Mouse (Mus musculus): ENCODE data around the gene Drd5.

The Drd5 gene

DNA sequence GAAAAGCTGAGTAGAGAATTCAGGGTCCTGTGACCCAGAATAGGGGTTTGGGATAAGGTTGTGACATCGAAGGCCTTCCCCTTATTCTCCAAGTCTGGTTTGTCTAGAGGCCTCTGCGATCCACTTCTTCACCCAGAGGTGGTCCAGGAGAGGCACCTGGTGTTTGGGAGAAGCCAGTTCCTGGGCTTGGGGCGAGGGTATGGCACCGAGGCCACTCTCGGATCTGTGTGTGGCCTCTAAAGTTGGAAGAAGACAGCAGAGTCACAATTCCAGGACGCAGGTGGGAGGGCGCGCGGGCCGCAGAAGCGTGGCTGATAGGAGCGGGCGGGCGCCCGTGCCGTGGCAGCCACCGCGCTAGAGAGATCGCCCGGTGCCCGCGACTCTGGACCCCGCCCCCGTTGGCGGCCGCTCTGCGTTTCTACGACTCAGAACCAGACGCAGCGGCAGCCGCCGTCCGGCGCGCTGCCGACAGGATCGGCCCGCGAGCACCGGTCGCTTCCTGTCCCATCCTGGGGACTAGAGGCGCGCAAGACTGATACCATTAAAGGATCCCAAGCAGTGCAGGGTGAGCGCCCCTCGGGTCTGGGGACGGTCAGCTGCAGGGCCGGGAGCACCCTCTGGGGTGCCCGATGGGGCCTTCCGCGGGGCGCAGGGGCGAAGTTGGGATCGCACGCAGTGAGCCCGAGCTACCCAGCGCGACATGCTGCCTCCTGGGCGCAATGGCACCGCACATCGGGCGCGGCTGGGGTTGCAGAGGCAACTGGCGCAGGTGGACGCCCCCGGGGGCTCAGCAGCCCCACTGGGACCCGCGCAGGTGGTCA, at the start of gene Drd5:
Gene Drd5 (plus strand): TSS at position 402 of the 821 bp plus-strand sequence.
- no peak for DNase-seq

GRCm38 (mm10) chr5:38270942-38271341, 48.2 kb upstream of the Drd5 start:
- DNase-seq = no peak

DNA sequence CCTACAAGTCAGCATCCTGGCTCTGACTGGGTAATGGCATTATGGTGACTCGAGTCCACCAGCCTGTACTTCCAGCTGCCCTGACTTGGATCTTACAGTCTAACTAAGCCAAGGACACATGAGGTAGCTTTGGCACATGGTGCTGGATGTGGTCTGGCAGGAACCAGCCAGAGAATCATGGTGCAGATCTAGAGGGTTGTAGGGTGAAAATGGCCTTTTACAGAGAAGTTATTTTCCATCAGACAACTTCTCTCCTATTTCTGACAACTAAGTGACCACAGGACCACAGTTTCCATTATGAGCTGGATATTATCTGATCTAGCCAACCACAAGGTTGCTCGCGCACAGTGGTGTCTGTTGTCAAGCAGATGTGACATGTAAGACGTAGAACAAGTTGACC, 45.3 kb upstream of the Drd5 start:
- DNase-seq = no peak

GRCm38 (mm10) chr5:38275771-38276170, 43.4 kb upstream of the Drd5 start, which contains the start of gene Otop1:
TSS of gene Otop1 (plus strand) at chr5:38275972.
- no peak for DNase-seq

- DNase-seq = no peak
Measured at GRCm38 (mm10) chr5:38276451-38276850, 42.7 kb upstream of the Drd5 start.

- no peak for DNase-seq
Measured at GRCm38 (mm10) chr5:38277098-38277866, 41.9 kb upstream of the Drd5 start.

DNA sequence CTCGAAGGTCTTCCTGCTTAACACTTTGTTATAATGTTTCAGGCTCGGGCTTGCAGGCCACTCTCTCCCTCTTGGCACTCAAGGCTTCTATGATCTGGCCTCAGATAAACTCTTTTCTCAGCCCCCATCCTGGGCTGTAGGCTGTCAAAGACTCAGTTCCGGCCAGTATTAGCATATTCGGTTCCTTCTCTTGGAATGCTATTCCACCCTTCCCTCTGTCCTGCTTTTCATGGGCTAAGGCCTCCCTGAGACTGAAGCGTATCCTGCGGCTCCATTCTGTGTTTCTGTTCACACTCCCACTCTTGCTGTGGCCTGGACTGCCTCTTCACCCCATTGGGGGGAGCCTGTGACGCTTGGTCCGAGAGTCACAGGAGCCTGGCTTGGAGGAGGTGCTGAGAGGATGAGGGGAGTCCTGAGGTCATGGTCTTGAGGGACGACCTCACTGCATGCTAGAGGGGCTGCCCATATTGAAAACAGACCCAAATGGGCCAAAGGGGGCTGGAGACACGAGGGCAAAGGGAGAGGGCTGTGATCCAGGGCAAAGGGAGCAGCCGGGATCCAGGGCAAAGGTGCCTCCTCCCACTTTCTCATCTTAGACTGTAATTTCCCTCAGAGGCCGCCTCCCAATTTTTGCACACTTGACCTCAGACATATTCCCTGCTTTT, 41.1 kb upstream of the Drd5 start:
- peak in 1 of 2 experiments; percentile 47 for DNase-seq

DNA sequence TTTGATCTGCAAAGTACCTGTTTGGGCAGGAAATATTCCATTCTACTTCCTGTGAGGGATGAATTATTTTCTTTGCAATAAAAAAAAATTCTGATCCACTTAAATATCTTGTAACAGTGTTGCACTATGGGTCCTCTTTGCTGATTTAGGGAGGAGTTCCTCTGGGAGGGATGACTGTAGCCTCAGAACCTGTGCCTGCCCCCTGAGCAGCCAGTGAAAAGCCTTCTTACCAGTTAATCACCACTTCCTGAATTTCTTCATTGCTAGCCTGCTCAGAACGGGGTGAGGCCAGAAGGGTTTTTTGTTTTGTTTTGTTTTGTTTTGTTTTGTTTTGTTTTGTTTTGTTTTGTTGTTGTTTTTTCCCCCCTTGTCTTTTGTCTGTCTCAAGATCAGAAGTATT, 39.1 kb upstream of the Drd5 start:
- no peak for DNase-seq

DNA sequence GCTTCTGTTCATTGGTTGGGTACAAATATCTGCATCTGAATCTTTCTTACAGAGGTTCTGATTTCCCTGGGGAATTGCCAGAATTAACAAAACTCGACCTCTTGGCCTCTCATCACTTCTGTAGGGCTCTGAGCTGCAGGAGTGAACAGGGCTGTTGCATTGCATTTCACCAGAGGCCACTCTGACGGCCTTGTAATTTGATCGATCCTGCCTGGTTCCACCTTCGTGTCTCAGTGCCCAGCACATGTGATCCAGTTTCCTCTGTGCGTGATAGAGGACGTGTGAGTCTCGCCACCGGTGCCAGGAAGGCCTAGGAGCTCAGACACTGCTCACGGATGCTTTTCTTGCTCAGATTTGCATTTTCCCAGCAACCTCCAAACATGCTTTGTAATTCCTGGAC, 33.4 kb upstream of the Drd5 start:
- DNase-seq = no peak

DNA sequence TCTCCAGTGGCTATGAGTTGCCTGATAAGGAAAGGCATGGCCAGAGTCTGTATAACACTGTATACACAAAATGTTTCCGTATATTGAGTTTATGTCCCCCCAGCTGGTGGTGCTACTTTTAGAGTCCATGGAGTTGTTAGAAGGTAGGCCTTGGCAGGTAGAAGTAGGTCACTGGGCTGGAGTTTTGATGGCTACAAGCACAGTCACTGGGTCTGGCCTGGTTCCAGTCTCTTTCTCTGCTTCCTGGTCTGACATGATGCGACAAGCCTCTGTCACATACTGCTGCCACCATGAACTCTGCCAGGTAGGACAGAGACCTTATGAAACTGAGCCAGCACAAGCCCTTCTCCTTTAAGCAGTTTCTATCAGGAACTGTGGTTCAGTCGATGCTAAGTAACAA, 30.7 kb upstream of the Drd5 start:
- DNase-seq = no peak

- no peak for DNase-seq
Measured at GRCm38 (mm10) chr5:38301761-38302411, 17.3 kb upstream of the Drd5 start.

DNA sequence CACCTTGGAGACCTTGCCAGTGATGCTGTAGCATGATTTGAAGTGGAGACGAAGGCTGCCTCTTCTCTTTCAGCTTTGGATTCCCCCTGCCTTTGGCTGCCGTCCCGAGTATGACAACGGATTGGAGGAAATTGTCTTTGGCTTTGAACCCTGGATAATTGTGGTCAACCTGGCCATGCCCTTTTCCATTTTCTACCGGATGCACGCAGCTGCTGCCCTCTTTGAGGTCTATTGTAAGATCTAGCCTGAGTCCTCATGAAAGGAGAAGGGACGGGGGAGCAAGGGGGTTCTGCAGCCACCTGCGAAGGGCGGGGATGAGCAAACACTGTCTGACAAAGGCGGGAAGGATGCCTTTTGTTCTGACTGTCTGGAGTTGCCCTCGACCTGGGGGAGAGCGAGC, 16.5 kb upstream of the Drd5 start:
- DNase-seq = no peak

GRCm38 (mm10) chr5:38305241-38305640, 13.9 kb upstream of the Drd5 start:
- peak in 1 of 2 experiments; percentile 38 for DNase-seq

- DNase-seq = peak; percentile 87 to 95
Measured at GRCm38 (mm10) chr5:38307255-38308101, 11.7 kb upstream of the Drd5 start.

DNA sequence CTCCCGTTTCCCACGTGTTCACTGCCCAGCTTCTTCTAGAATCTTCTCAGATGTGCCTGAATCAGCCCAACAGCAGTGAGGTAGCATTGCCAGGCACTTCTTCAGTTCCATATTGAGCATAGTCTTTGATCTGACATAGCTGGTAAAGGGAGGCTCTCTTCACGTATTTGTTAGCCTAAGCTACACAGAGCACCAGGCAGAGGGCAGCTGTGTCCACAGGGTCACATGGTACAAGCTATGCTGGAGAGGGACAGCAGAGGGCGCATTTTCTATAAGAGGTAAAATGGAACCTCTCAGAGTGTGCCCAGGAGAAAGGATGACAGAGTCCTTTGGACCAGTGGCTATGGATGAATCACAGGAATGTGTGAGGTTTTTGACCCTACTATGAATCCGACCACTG, 10.3 kb upstream of the Drd5 start:
- DNase-seq = peak; percentile 72 to 86

DNA sequence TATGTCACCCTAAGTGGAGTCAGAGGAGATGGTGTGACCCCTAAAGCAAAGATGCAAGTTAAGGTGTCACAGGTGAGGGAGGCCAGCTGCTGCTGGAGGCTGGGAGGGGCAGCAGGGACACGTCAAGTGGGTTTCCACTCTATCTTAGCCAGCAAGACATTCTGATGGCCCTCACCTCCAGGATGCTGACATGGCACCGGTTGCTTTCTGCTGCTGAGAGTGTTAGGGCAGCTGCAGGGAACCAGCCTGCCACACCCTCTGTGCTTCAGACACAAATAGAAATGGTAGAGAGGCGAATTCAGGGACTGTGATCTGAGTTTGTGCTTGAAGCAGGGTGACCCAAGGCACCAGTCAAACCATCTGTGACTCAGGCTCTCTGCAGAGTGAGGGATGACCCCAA, 9.4 kb upstream of the Drd5 start:
- no peak for DNase-seq

DNA sequence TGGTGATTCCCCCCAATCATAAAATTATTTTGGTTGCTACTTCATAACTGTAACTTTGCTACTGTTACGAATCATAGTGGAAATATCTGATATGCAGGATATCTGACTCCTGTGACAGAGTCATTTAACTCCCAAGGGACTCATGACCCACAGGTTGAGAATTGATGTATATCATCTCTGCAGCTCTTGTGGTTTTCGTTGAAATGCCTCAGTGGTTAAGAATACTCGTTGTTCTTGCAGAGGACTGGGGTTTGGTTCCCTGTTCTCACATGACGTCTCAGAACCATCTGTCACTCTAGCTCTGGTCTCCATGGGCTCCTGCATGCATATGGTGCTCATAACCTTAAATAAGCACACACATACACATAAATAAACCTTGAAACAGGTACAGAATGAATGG, 14.2 kb downstream of the Drd5 start:
- DNase-seq = no peak

GRCm38 (mm10) chr5:38334582-38334981, 15.4 kb downstream of the Drd5 start:
- DNase-seq = no peak

DNA sequence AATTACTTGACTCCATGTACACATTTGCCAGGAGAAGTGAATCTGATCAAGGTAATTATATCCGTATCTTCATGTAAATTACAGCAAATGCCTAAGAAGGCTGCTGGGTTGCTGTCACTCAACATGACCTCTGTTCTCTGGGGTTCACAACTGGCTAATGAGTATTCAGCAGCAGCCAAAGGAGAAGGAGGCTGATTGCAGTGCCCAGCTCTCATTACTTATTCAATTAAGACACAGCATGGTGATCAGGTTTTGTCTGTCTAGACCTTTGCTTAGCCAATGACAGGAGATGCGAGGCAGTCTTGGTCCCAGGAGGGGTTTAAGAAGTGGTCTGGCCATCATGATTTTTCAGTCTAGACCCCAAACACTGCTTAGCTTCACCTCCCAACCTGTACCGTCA, 23.9 kb downstream of the Drd5 start:
- no peak for DNase-seq

- DNase-seq = peak in 1 of 2 experiments; percentile 38
Measured at GRCm38 (mm10) chr5:38346646-38347432, 27.7 kb downstream of the Drd5 start.

DNA sequence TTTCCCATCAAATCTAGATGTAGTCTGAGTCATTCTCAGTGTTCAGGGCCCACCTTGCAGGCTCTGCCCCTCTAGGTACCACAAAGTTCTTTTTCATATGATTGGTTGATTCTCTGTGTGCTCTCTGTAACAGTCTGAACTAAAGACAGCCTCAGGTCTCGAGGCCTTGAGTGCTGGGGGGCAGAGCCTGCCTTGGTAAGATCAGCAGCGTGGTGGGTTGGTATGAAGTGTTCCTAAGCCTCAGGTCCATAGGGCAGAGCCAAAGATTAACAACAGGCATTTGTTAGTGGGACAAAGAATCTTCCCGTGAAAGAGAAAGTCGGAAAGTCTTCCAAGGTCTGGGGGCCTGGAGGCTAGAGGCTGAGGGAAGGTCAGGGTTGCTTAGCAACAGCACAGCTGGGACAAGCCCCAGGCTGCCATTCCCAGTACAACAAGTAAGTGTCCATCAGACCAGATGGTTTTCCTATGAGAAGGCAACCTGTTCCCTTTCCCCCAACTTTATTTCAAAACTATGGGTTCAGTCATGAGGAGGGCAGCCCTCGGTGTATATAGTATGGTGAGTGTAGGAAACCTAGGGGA, 31.3 kb downstream of the Drd5 start:
- DNase-seq = no peak

Measured in kidney, postnatal 25 days (tissue).